Mouse (Mus musculus) effector memory CD4-positive, alpha-beta T cell, adult 5 months (primary cell): ENCODE measurements around the gene Plekhd1. TPM values are rescaled to one million over a fixed set of nuclear protein-coding genes. Genes with fewer than 3 reads are reported as not detected.

Experiments
- polyA plus RNA-seq: library from polyadenylated mRNA; unstranded; fragments of 100-300 nt; shearing (Covaris generic); gene quantifications from one replicate; pipeline ENCODE4 v1.2.1, GENCODE M21; 2017

Gene Plekhd1
- polyA plus RNA-seq: not detected

DNA sequence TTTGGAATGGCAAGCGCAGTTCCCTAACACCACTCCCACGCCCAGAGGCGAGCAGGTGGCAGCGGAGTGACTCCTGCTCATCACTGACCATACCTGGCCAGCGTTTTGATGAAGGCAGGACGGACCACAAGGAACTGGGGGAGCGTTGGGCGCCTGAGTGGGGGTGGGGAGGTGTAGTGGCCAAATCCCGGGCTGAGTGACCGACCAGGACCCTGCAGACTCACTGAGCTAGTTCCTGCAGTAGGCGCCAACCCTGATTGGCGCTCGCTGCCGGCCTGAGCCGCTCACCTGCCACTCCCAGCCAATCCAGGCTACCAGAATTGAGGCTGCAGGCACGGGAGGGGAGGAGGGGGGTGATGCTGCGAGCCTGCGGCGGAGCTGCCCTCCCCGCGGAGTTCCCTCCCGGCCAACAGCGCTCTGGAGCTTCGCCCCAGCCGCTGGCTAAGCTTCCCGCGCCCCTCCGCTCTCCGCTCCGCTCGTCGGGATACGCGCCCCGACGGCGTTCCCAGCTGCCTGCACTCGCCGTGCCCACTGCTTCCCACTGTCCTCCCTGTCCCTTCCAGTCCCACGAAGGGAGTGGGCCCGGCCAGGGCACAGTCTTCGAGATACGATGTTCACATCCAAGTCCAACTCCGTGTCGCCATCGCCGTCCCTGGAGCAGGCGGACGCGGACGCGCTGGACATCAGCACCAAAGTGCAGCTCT, at the start of gene Plekhd1:
Plekhd1 (plus strand) TSS at position 323 of the 704 bp plus-strand sequence.

DNA sequence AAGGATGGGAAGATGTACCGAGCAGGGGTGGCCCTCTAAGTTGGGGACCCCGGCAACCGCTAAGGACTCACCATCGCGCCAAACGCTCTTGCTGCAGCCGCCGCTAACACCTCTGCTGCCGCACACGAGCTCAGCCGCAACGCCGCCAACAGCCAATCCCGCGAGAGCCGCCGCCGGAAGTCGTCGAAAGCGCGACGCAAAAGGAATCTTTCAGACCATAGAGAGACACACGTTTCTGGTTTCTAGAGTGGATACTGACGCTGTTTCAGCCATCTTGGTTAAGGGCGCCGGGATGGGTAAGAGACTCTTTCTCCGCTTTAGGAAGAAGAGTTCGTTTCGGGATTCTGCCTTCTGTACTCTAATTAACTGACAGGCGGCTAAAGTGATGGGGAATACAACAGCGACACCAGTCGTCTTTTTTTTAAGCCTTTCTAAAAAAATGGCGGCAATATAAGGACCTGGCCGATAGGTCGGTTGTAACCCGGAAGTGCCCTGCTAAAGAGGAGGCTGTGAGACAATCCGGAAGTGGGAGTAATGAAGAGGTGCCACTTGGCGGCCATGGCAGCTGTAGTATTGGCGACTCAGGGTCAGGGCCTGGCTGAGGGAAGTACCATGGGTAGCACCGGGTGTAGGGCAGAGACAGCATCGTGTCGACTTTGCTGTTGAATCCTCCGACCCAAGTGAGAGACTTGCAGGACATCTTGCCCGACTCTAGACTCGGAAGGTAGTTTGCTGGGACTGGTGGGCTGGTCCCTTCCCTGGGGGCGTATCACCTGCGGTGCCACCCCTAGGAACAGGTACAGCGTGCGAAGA, 48.5 kb upstream of the Plekhd1 start, which contains the start of the genes Slc39a9 and Erh:
Slc39a9 (plus strand) TSS at position 191 of the 813 bp plus-strand sequence.
Erh (minus strand) TSS at position 649 of the 813 bp plus-strand sequence.

DNA sequence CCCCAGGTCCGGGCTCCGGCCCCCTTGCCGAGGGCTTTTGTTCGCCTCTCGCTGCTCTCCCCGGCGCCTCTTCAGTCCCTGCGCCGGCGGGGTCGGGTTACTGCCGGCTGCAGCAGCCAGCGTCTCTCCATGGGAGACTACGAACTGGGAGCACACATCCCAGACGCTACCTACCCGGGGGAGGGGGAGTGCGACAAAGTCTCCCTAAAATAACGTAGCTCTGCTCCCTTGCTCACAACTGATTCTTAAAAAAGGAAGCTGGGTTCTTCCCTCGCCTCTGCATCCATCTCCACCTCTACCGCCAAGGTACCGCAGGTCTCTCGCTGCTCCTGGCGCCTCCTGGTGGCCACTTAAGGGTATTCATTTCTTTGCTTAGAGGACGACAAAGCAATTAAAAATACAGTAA, 68.0 kb downstream of the Plekhd1 start, which contains the start of gene Ccdc177:
Ccdc177 (minus strand) TSS at position 292 of the 406 bp plus-strand sequence.

Other genes with a start within 250 kb of the Plekhd1 start
- 37.1 TPM for gene Exd2, start 229.5 kb upstream of the Plekhd1 start, polyA plus RNA-seq
- gene Galnt16, start 174.3 kb upstream of the Plekhd1 start, polyA plus RNA-seq: not detected
- gene Slc39a9, start 48.7 kb upstream of the Plekhd1 start, polyA plus RNA-seq: 25.0 TPM
- gene Erh, start 48.2 kb upstream of the Plekhd1 start, polyA plus RNA-seq: 44.9 TPM
- not detected for gene Ccdc177, start 68.1 kb downstream of the Plekhd1 start, polyA plus RNA-seq
- gene Susd6, start 97.9 kb downstream of the Plekhd1 start, polyA plus RNA-seq: 176 TPM